Mouse (Mus musculus): ENCODE data around the gene Myh14. TPM values are rescaled to one million over a fixed set of nuclear protein-coding genes. Genes with fewer than 3 reads are reported as not detected.
A peak's percentile ranks its signal among the peaks of the same experiment; 100 is the strongest.
"Not testable (repeated sequence)": the region's sequence is repeated elsewhere in the genome, so short reads cannot be mapped to it uniquely, and the experiment has no call there.

Gene Myh14
- not detected in 2 replicates for total RNA-seq (2017)

DNA sequence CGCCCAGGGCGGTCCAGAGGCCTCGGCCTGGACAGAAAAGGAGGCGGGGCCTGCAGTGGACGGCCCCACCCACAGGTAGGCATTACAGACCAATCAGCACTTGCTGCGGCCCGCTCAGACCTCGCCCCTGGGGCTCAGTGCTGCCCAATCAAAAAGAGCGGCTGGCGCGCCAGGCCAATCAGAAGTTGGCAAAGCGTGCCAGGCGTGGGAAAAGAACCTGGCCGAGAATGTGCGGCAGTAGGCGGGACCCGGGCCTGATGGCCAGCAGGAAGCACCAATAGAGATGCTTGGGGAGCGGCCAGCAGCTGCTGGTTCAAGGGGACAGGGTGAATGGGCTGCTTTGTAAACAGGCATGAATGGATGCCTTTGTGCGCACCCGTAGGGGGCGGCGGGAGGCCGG lies at the start of gene Myh14:
Gene Myh14 (minus strand): TSS at position 41 of the 400 bp plus-strand sequence.
- ATAC-seq (replicated peaks; ENCODE audit: low read depth, poor library complexity, severe bottlenecking) = peak; percentile 88

DNA sequence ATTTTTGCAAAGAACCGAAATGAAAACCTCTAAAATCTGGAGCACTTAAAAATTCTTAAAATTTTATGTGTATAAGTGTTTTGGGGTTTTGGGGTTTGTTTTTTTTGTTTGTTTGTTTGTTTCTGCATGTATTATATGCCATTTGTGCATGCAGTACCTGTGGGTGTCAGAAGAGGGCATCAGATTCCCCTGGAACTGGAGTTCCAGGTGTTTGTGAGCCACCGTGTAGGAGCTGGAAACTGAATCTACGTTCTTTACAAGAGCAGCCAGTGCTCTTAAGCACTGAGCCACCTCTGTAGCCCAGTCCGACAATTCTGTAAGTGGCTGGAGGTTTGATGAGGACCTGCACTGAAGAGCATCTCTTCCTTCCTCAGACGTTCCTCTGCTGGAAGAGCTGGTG lies 39.2 kb upstream of the Myh14 start:
- no peak for ATAC-seq (replicated peaks; ENCODE audit: low read depth, poor library complexity, severe bottlenecking)

- no peak for ATAC-seq (replicated peaks; ENCODE audit: low read depth, poor library complexity, severe bottlenecking)
Measured at GRCm38 (mm10) chr7:44708574-44708973, 37.9 kb upstream of the Myh14 start, which contains the start of gene Izumo2. TSS of gene Izumo2 (plus strand) at chr7:44708742.

GRCm38 (mm10) chr7:44708093-44708492 lies 37.5 kb upstream of the Myh14 start:
- ATAC-seq (replicated peaks; ENCODE audit: low read depth, poor library complexity, severe bottlenecking) = not testable (repeated sequence)

DNA sequence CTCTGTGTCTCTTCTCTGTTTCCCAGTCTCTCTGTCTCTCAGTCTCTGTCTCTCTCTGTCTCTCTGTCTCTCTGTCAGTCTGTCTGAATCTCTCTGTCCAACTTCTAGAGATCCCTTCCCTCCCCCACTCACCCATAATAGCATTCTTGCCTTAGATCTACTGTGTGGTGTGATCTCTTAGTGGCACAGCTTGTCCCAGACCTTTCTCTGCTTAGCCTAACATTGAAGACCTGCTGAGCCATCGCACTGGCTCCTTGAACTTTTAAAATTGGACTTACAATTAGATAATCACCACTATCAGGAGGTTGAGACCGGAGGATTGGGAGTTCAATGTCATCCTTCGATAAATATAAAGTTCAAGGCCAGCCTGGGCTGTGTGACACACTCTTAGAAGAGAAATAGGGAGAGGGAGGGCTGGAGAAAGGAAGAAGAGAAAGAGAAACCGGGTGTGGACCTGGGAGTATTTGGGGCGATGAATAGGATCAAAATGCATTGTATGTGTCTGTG lies 36.6 kb upstream of the Myh14 start:
- ATAC-seq (replicated peaks; ENCODE audit: low read depth, poor library complexity, severe bottlenecking) = no peak

DNA sequence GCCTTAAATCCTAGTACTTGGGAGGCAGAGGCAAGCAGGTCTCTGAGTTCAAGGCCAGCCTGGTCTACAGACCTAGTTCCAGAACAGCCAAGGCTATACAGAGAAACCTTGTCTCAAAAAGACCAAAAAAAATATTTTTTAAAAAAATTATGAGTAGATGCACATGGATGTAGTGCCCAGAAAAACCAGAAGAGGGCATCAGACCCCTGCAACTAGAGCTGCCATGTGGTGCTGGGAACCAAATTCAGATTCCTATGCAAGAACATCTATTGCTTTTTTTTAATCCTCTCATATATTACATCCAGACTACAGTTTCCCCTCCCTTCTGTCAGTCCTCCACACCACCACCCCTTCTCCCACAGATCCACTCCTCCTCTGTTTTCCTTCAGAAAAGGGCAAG lies 35.7 kb upstream of the Myh14 start:
- no peak for ATAC-seq (replicated peaks; ENCODE audit: low read depth, poor library complexity, severe bottlenecking)

DNA sequence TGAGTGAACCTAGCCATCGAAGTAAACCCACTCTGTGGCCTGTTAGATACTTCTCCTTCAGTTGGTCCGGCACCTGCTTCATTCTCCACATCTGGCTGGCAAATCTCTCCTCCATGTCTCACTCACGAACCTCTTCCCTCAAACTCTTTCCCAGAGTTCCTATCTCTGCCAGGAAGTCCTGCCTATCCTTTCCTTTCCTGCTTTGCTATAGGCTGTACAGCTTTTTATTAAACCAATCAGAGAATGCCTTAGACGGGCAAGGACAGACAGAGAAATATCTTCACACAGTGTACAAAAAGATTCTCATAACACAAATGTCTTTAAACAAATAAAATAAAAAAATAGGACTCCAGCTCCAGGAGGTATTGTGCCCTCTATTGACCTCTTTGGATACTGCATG lies 34.4 kb upstream of the Myh14 start:
- ATAC-seq (replicated peaks; ENCODE audit: low read depth, poor library complexity, severe bottlenecking) = no peak

DNA sequence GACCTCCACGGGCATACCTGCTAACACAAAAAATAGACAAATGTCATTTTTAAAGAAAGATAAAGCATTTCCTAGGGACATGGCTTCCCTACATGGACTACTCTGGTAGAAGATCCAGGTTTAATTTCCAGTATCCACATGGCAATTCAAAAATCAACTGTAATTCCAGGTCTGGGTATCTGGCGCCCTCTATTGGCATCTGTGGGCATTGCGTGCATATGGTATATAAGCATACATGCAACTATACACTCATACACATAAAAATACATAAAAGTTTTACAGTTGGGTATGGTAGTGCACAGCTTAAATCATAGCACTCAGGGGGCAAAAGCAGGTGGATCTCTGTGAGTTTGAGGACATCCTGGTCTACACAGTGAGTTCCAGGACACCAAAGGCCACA lies 33.7 kb upstream of the Myh14 start:
- ATAC-seq (replicated peaks; ENCODE audit: low read depth, poor library complexity, severe bottlenecking) = peak; percentile 46; the same call in 1 of the 2 replicates

DNA sequence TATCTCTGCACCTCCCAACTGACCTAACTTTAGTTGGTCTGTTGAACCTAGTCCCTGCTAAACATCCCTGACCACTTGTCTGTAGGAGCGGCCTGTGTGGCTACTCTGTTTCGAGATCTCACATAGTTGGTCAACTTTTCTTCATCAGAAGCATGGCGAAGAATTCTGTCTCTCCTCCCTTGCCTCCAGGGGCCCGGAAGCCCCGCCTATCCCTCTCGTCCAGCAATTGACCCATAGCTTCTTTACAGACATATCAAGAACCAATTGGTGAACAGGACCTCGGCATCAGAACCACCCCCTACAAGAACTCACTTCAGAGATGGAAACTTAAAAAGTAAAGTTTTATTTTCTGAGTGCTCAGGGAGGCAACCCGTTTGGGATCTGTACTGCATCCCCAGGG lies 32.3 kb upstream of the Myh14 start:
- ATAC-seq (replicated peaks; ENCODE audit: low read depth, poor library complexity, severe bottlenecking) = no peak

GRCm38 (mm10) chr7:44701921-44702320 lies 31.3 kb upstream of the Myh14 start:
- ATAC-seq (replicated peaks; ENCODE audit: low read depth, poor library complexity, severe bottlenecking) = peak; percentile 69

DNA sequence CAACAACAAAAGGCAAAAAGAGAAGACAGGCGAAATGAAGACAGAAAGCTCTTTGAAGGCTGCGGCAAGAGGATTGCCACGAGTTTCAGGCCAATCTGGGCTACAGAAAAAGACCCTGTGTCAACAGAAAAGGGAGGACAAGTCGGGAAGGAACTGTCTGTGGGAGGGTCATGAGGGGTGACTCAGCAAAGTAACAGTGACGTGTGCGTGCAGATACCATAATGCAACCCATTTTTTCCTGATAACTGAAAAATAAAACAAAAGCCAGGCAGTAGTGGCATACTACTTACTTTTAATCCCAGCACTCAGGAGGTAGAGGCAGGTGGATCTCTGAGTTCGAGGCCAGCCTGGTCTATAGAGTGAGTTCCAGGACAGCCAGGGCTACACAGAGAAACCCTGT lies 27.3 kb upstream of the Myh14 start:
- peak; percentile 41 for ATAC-seq (replicated peaks; ENCODE audit: low read depth, poor library complexity, severe bottlenecking)

DNA sequence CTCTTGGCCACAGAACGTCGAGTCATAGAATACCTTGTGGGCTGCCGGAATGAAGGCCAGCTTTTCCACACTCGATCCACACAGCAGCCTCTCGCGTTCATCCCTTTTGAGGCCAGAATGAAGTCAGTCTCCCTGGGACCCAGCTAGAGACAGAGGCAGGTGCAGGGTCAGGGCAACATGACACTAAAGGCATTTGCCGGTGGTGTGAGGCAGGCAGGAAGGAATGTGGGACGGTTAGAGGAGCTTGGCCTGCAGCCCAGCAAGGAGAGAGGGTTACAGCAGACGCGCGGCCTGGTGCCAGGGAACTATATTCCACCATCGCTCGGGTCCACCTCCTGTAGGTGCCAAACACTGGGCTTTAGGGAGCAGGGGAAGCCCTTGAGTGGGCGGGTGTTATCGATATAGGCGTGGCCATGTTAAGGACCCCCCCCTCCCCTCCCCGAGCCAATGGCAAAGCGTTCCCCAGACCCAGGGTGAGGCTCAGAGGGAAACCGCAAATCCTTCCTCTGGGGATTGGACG lies 26.6 kb upstream of the Myh14 start:
- peak; percentile 67 for ATAC-seq (replicated peaks; ENCODE audit: low read depth, poor library complexity, severe bottlenecking)

GRCm38 (mm10) chr7:44695223-44695622 lies 24.6 kb upstream of the Myh14 start:
- ATAC-seq (replicated peaks; ENCODE audit: low read depth, poor library complexity, severe bottlenecking) = no peak

- ATAC-seq (replicated peaks; ENCODE audit: low read depth, poor library complexity, severe bottlenecking) = no peak
Measured at GRCm38 (mm10) chr7:44693427-44694175, 23.0 kb upstream of the Myh14 start.

- no peak for ATAC-seq (replicated peaks; ENCODE audit: low read depth, poor library complexity, severe bottlenecking)
Measured at GRCm38 (mm10) chr7:44689331-44689730, 18.7 kb upstream of the Myh14 start.

DNA sequence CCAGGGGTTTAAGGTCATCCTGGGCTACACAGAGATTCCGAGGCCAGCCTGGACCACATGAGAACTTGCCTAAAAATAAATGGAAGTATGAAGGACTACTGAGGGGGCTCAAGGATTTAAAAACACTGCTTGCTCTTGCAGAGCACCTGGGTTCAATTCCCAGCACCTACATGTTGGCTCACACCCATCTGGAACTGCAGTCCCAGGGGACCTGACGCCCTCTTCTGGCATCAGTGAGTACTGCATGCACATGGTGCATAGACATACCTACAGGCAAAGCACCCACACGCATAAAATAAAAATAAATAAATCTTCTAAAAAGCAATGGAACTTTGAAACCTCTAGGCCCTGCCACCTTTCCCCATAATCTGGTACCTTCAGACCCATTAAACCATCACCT lies 18.2 kb upstream of the Myh14 start:
- no peak for ATAC-seq (replicated peaks; ENCODE audit: low read depth, poor library complexity, severe bottlenecking)

DNA sequence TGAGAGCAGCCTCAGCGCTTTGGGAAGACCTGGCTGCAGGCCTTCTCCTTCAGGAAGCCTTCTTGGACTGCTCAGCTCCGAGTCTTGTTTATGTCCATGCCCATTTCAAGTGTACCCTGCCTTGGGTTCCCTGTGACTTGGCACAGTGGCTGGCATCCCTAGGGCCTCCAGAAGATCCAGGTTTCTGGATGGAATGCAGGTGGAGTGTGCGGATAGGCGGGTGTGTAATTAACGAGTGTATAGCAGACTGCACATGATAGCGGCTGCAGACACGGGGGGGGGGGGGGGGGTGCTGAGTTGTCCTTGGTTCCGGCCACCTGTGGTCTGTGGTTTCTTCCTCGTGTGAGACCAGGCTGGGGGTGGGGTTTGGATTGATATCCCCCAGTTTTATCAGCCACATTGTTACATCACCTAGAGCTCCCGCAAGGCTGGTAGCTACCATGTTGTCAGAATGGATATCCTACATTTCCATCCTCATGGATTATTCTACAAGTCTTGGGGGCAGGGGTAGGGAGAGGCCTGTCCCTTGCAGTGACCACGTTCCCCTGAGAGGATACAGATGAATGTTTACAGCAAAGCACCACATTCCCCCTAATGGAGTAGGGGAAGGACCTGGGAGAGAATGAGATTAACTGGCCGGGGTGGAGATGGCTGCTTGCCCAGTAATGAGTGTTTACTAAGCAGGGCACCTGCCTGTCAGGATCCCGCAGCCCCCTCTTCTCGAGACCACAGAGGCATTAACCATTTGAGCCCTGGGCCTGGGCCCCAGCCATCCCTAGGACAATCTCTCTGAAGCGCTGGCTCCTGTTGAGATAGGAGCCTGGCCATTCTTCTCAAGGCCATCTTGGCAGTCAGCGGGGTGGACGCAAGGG lies 15.1 kb upstream of the Myh14 start:
- peak; percentile 82 for ATAC-seq (replicated peaks; ENCODE audit: low read depth, poor library complexity, severe bottlenecking)

DNA sequence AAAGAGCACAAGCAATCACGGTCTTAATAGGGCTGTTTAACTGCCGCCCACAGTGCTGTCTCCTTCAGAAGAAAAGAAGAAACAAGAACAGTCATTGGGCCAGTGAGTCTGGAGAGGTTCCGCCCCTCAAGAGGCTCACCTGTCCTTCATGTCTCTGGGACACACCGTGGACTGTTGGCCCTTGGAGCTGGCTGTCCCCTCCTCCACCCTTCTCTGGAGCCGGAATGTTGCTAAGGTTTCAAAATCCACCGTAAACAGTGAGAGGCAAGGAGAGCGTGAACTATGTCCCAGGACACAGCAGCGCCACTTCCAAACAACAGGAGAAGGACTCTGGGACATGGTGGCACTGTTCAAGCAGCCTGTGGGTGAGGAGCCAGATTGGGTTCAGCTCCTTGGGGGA lies 13.0 kb upstream of the Myh14 start:
- ATAC-seq (replicated peaks; ENCODE audit: low read depth, poor library complexity, severe bottlenecking) = no peak

- no peak for ATAC-seq (replicated peaks; ENCODE audit: low read depth, poor library complexity, severe bottlenecking)
Measured at GRCm38 (mm10) chr7:44676611-44677010, 6.0 kb upstream of the Myh14 start.

- no peak for ATAC-seq (replicated peaks; ENCODE audit: low read depth, poor library complexity, severe bottlenecking)
Measured at GRCm38 (mm10) chr7:44676126-44676525, 5.5 kb upstream of the Myh14 start.

DNA sequence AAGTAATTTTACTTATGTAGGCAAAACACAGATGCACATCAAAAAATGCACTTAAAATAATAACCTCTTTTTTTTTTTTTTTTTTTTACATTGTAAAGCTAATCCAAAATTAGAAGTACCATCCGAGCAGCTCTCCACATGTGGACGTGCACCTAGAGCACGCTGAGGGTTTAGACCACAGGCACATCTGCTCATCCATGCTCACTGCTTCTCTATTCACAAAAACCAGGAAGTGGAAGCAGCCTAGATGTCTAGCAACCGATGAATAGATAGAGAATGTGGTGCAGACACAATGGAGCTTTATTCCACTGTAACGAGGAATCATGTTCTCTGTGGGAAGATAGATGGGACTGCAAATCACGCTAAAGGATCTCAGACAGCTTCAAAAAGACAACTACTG lies 4.5 kb upstream of the Myh14 start:
- ATAC-seq (replicated peaks; ENCODE audit: low read depth, poor library complexity, severe bottlenecking) = 0 out of 2 replicates have a peak, but pooled peaks have one; percentile 36
